In genomic region chr9:61363194-61363593, GRCm38 (mm10) we compare ENCODE assay signal across 25 mouse cellular contexts. TPM values are rescaled to one million over a fixed set of nuclear protein-coding genes. Genes with fewer than 3 reads are reported as not detected.
DNase-seq lines count a peak whose midpoint lies in the region; ATAC-seq and TF ChIP-seq lines count a peak whose summit lies in the region.
"Had no signal": no experiment of that assay in that cellular context is flagged by ENCODE, and none has a peak within 500 bp of the region (broad histone marks: within the 10 kb centered on the region; RNA-seq: fewer than 3 reads in every experiment).

No protein-coding gene starts in this region.

- no peak overlapping the region for H3K27ac ChIP-seq in gastrocnemius, adult 2 months
- H3K27ac ChIP-seq: embryonic facial prominence, embryonic 12.5 days; forebrain, embryonic 15.5 days; hindbrain, embryonic 12.5 days; hindbrain, postnatal 0 days; intestine, embryonic 15.5 days; limb, embryonic 10.5 days; limb, embryonic 15.5 days; liver, embryonic 15.5 days; midbrain, embryonic 13.5 days had no signal

- DNase-seq in gastrocnemius, adult 2 months = peak; percentile 4
- DNase-seq in gastrocnemius, adult 8-10 months (ENCODE audit: low spot score in 2 of 2) = no peak
- DNase-seq in 416B (ENCODE audit: low read depth) = peak; percentile 78
- peak; percentile 50 for DNase-seq in lung, postnatal 25 days (ENCODE audit: low spot score)
- no peak for DNase-seq in left cerebral cortex, postnatal 14 days (ENCODE audit: low spot score in 2 of 2)
- DNase-seq in urinary bladder, postnatal 10 days (ENCODE audit: low spot score) = no peak
- DNase-seq in heart, postnatal 14 days = no peak
- DNase-seq: cerebellum, adult 8-10 months; cerebellum, postnatal 36 days; embryo, embryonic 11 days; kidney, adult 2 months; kidney, postnatal 36 days; spleen, adult 18-20 months; thymus, adult 18-20 months; thymus, postnatal 25 days had no signal

- intact Hi-C loops in gastrocnemius, adult 2 months (cut with DNase I) = no loop called here
- intact Hi-C loops in left cerebral cortex, postnatal 14 days (cut with DNase I) = loop anchor here (10.0 kb wide), 1 partner anchor 468 kb away; no protein-coding TSS in a partner anchor
- intact Hi-C loops in heart, postnatal 14 days (cut with DNase I) = loop anchor here (5.0 kb wide), 1 partner anchor 316 kb away; no protein-coding TSS in a partner anchor

- H3K4me3 ChIP-seq in gastrocnemius, adult 2 months = no peak overlapping the region
- H3K4me3 ChIP-seq: embryonic facial prominence, embryonic 12.5 days; forebrain, embryonic 15.5 days; hindbrain, embryonic 12.5 days; intestine, embryonic 15.5 days; limb, embryonic 10.5 days; limb, embryonic 15.5 days; liver, embryonic 15.5 days; midbrain, embryonic 13.5 days had no signal

- no peak for TF ChIP-seq CTCF in gastrocnemius, adult 2 months (IDR thresholded peaks at IDR 0.05)

- peak; percentile 64 for ATAC-seq in common myeloid progenitor, adult 5-6 weeks (replicated peaks; ENCODE audit: low read depth, poor library complexity, severe bottlenecking)
- ATAC-seq: forebrain, embryonic 15.5 days; hindbrain, postnatal 0 days; intestine, embryonic 15.5 days; midbrain, embryonic 13.5 days had no signal

RNA-seq across cellular contexts. Expression of gene Tle3, which starts 9.0 kb away (rescaled TPM):
- total RNA-seq in gastrocnemius, adult 2 months (2021) = 10 to 100 TPM in 1 of 2 experiments, 1 to 10 TPM in 1; 4.7 to 12.9 TPM
- 1 to 10 TPM; 3.2 to 6.7 (median 4.3) TPM for total RNA-seq in gastrocnemius, adult 8-10 months (2022)
- total RNA-seq in common myeloid progenitor, adult 5-6 weeks (2017) = 42.9 and 67.2 TPM in 2 replicates
- total RNA-seq in left cerebral cortex, postnatal 14 days (2021) = 10 to 100 TPM; 81.7 to 98.0 TPM
- 10 to 100 TPM; 24.4 to 29.0 TPM for total RNA-seq in heart, postnatal 14 days (2021)

Comparison
In these comparisons a context has a peak if more than half of its experiments do, and no peak if none do; other contexts are left out.
1. DNase-seq: peak in gastrocnemius, adult 2 months (single experiment), 416B (single experiment) and lung, postnatal 25 days (single experiment); none in gastrocnemius, adult 8-10 months (0 of 2), left cerebral cortex, postnatal 14 days (0 of 2), urinary bladder, postnatal 10 days (single experiment) and heart, postnatal 14 days (0 of 2).